Mouse (Mus musculus) thymus, adult 18-20 months (tissue): Measurements from ENCODE around the gene Ankrd52.

Experiments
- DNase-seq, 2 experiments: peaks; one replicate each; pipeline ENCODE4 v3.0.0; 2022; ENCODE audit warnings: mixed read lengths in 2 of 2

Ankrd52 gene

GRCm38 (mm10) chr10:128441324-128442119, 64.6 kb downstream of the Ankrd52 start:
- no peak for DNase-seq

GRCm38 (mm10) chr10:128442718-128443117, 65.8 kb downstream of the Ankrd52 start:
- DNase-seq, result no peak

GRCm38 (mm10) chr10:128444354-128444753, 67.4 kb downstream of the Ankrd52 start:
- no peak for DNase-seq

GRCm38 (mm10) chr10:128445407-128445806, 68.5 kb downstream of the Ankrd52 start:
- DNase-seq, result no peak

- no peak for DNase-seq
Observed at GRCm38 (mm10) chr10:128451014-128451413, 74.1 kb downstream of the Ankrd52 start.

- no peak for DNase-seq
Observed at GRCm38 (mm10) chr10:128454471-128454870, 77.6 kb downstream of the Ankrd52 start.

- DNase-seq, result peak in 1 of 2 experiments; percentile 35
Observed at GRCm38 (mm10) chr10:128455280-128455679, 78.4 kb downstream of the Ankrd52 start.

GRCm38 (mm10) chr10:128457676-128458075, 80.8 kb downstream of the Ankrd52 start:
- no peak for DNase-seq
